ENCODE assay signal across 14 mouse cellular contexts in the genomic region with DNA sequence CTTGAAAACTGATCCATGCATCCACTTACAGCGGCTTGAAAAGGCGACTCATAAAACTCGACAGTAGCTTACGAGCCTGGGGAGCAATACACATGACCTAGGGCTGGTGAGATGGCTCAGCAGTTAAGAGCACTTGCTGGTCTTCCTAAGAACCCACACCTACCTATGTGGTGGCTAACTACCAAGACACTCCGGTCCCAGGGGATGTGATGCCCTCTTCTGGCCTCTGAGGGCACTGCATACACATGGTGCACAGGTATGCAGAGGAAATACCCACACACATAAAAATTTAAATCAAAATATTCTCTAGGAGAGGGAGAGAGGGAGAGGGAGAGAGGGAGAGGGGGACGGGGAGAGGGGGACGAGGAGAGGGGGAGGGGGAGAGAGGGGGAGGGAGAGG.
A peak's percentile ranks its signal among the peaks of the same experiment; 100 is the strongest.
DNase-seq lines count a peak whose midpoint lies in the region; ATAC-seq and TF ChIP-seq lines count a peak whose summit lies in the region.
"Had no signal": no experiment of that assay in that cellular context is flagged by ENCODE, and none has a peak within 500 bp of the region (broad histone marks: within the 10 kb centered on the region; RNA-seq: fewer than 3 reads in every experiment).

No protein-coding gene starts in this region.

- TF ChIP-seq CTCF in layer of hippocampus, adult 2 months (conservative IDR thresholded peaks at IDR 0.05), result peak; percentile 31

- H3K4me3 ChIP-seq in layer of hippocampus, adult 2 months, result no peak overlapping the region
- H3K4me3 ChIP-seq: lung, embryonic 15.5 days; stomach, embryonic 15.5 days had no signal

- ATAC-seq in CD4-positive, CD25-positive, alpha-beta regulatory T cell, adult 4 months, result no peak
- no peak for ATAC-seq in cerebellum, adult (ENCODE audit: insufficient number of reproducible peaks, low FRiP score, low TSS enrichment)
- ATAC-seq: intestine, embryonic 16.5 days; midbrain, embryonic 16.5 days had no signal

- peak; percentile 29 for DNase-seq in CD4-positive, CD25-positive, alpha-beta regulatory T cell, adult 2 months (ENCODE audit: low read depth, low spot score)
- no peak for DNase-seq in layer of hippocampus, adult 2 months (ENCODE audit: low spot score in 2 of 2)
- DNase-seq in layer of hippocampus, postnatal 10 days (ENCODE audit: low spot score in 2 of 2), result no peak
- peak; percentile 52 for DNase-seq in A20 (ENCODE audit: low read depth, low spot score)
- peak; percentile 86 for DNase-seq in ZHBTc4 (ENCODE audit: low read depth, low spot score)
- no peak for DNase-seq in right cerebral cortex, postnatal 4 days
- DNase-seq: cerebellum, adult 9-10 months; gastrocnemius, postnatal 14 days had no signal

- H3K27ac ChIP-seq in layer of hippocampus, adult 2 months, result no peak overlapping the region
- H3K27ac ChIP-seq: lung, embryonic 15.5 days; stomach, embryonic 15.5 days had no signal

Comparison
In these comparisons a context has a peak if more than half of its experiments do, and no peak if none do; other contexts are left out.
1. DNase-seq: peak in CD4-positive, CD25-positive, alpha-beta regulatory T cell, adult 2 months (single experiment), A20 (single experiment) and ZHBTc4 (single experiment); none in layer of hippocampus, adult 2 months (0 of 2), layer of hippocampus, postnatal 10 days (0 of 2) and right cerebral cortex, postnatal 4 days (single experiment).